Mouse (Mus musculus) kidney, postnatal 14 days (tissue): Measurements from ENCODE around the gene Aatk.

Experiments used
- DNase-seq: peaks from one replicate; pipeline ENCODE4 v3.0.0; 2022; ENCODE audit warnings: mixed read lengths

The Aatk gene

GRCm38 (mm10) chr11:120046553-120047191 is at the start of gene Aatk:
Gene Aatk, minus strand, starts transcription at chr11:120047167.
- no peak for DNase-seq

DNA sequence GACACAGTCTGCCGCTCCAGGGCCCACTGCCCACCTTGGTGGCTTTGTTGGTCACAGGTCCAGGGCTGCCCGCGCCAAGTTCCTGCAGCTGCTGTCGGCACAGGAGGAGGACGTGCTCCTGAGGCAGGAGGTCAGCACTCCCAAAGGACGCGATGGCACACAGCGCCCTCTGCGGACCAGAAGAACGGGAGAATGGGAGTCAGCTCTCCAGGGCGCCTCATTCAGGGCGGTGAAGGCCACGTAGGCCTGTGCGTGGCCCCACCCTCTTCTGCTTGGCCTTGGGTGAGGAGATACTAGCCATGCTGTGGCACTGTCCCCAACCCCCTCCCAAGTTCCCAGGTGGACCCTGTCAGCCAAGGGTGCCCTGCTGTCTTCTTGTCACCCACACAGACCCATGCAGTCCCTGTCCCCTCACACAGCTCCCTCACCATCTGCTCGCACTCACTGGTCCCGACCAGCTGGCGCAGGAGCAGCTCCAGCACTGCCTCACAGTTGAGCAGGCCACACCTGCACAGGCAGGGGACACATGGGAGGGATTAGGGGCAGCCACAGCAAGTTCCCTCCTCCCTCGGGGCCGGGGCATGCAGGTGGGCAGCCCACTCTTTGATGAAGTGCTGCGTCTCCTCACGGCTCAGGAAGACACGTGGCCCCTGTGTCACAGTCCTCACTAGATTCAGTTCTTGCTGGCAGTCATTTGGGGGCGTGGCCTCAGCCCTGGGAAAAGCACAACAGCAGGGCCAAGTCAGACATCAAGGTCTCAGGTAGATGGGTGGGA is 46.0 kb upstream of the Aatk start:
- DNase-seq = no peak

DNA sequence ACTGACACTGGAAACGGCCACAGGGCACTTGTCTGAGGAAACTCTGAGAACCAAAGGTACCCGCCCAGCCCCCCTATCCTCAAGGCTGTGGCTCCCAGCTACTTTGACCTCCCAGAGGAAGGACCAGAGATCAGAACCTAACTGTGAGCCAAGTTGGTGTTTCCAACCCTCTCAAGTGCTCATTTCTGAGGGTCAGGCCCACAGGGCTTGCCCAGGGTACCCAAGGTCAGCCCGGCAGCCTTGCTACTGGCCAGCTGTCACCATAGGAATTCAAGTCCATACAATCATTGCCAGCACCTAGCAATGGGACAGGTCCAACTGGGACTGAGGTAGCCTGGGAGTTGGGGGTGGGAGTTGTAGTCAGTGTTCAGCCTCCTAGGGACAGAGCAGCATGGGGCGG is 43.7 kb upstream of the Aatk start:
- no peak for DNase-seq

- DNase-seq = peak; percentile 99
Measured at GRCm38 (mm10) chr11:120086702-120087152, 39.8 kb upstream of the Aatk start, which contains the start of gene Cep131. Gene Cep131, minus strand, starts transcription at chr11:120086827.

- no peak for DNase-seq
Measured at GRCm38 (mm10) chr11:120085891-120086627, 39.1 kb upstream of the Aatk start.

- DNase-seq = peak; percentile 47
Measured at GRCm38 (mm10) chr11:120080282-120080681, 33.3 kb upstream of the Aatk start.

DNA sequence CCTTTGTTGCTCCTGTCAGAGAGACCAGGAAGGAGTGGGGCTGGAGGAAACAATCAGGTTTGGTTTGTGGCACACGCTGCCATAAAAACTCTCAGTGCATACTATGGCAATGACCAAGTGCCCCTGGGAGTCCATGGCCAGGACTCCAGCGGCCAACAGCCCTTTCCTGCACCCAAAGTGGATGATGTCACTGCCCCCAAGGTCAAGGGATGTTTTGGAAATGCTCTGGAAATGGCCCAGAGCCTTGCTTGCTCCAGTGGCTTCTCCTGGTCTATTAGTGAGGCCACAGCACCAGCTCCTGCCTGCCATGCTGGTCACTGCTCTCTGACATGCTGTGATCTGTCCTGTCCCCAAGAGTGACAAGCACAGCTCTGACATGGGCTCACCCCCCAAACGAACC is 29.2 kb upstream of the Aatk start:
- DNase-seq = no peak

- DNase-seq = no peak
Measured at GRCm38 (mm10) chr11:120072986-120073647, 26.1 kb upstream of the Aatk start.

GRCm38 (mm10) chr11:120071731-120072320 is 24.9 kb upstream of the Aatk start:
- DNase-seq = no peak

DNA sequence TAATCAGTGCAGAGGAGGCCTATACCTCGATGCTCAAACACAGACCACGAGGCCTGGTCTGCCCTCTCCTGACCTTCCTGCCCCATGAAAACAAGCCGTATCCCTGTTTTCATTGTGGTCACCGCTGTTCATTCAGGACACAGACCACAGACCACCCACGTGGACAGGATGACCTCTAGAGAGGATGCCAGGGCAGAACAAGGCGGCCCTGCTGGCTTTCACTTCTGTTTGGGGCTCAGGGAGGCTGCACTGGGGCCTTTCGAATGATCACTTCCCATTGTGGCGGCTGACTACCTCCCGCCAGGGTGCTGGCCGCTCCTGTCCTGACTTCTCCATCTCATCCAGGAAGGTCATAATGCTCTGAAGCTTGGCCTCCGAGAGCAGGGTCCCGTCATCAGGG is 24.1 kb upstream of the Aatk start:
- DNase-seq = no peak

DNA sequence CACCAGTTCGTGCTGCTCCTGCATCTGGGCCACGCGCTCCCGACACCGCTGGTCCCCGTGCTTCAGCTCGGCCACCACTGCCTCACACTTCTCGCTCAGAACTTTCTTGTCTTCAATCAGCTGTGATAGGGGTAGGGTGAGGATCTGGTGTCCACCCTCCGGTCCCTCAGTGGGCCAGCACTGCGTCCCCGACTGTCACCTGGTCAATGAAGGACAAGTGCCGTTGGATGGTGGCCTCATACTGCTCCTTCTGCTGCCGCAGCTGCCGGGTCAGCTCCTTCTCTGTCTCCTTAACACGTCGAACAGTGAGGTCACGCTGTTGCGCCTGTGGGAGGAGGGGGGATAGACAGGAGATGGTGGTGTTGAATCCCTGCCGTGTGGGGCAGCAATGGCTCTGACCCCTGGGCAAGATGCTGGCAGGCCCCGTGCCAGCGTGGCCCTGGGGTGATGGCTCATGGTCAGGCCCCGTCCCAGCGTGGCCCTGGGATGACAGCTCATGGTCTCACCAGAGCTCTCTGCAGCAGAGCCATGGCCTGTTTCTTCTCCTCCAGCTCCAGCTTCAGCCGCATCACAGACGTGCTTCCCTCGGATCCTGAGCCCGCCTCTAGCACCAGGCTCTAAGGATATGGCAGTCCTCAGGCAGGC is 23.4 kb upstream of the Aatk start:
- no peak for DNase-seq

DNA sequence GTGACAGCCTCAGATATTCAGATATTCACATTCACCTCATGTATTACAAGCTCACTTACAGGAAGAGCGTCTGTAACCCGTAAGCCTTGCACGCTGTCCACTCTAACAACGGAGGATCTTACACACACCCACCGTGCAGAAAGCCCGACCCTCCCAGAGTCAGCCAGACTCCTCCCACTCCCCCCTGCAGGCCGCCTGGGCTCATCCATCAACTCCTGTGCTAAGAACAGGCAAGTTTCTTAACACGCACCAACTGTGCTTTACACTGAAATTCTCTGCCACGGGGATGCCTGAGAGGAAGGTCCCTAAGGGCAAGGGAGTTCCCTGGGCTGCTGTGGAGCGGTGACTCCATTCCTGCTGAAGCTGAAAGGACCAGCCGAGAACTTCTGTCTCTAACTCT is 22.3 kb upstream of the Aatk start:
- DNase-seq = no peak

GRCm38 (mm10) chr11:120067834-120068233 is 20.9 kb upstream of the Aatk start:
- no peak for DNase-seq

- peak; percentile 77 for DNase-seq
Measured at GRCm38 (mm10) chr11:120065291-120065690, 18.3 kb upstream of the Aatk start.

DNA sequence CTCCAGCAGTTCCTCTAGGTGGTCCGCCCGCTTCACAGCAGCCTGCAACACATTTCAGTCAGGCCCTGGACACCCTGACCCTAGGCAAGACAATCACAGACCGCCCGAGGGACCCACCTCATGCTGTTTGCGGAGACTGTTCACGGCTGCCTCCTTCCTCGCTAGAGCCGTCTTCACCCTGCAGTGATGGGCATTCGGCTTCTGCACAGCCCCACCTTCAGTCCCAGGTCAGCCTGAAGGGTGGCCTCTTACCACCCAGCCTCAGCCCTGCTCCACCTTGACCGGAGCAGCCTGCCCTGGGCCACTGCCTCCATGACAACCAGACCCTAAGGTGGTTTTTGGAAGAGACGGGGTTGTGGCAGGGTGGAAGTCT is 17.7 kb upstream of the Aatk start:
- DNase-seq = no peak

DNA sequence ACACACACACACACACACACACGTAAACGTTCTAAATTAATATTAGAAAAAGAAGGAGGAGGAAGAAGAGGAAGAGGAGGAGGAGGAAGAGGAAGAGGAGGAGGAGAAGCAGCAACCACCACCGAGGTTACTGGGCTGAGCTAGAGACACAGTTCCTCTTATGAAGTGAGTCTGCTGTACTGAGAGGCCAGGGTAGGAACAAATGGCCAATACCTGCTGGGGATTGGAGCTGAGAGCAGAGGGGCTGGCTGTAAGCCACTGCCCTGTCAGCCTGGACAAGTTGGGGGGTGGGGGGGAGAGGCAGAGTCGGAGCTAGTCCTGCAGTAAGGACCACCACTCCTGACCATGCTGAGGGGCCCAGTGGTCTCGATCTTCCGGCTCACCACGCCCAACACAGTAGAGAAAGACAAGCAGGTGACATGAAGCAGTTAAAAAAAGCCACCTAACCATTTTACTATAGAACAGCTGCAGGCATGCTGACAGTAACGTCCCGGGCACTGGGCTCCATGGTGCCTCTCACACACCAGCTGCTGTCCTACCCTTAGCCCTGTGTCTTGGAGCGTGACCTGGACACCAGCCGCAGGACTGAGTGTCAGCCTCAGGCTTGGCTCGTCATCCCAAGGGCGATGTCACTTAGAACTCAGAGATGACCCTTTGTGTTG is 17.2 kb upstream of the Aatk start:
- DNase-seq = no peak

DNA sequence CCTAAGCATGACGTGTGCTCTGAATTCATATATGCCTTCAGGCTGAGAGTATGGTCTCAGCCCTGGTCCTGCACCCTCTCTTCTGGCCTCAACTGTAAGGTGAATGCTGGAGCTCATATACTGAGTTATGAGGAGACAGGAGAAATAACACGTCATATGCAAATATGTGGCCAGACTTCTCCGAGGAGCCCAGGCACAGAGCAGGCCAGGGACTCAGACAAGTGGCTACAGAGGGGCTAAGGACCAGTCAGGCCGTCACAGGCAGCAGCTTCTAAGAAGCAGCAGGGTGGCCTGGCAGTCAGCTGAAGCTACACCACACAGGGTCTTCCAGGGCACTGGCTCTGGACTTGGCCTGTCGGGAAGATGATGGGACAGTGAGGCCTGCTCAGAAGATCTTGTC is 16.4 kb upstream of the Aatk start:
- no peak for DNase-seq

- no peak for DNase-seq
Measured at GRCm38 (mm10) chr11:120060634-120061033, 13.7 kb upstream of the Aatk start.

GRCm38 (mm10) chr11:120055953-120056732 is 9.2 kb upstream of the Aatk start:
- DNase-seq = no peak

DNA sequence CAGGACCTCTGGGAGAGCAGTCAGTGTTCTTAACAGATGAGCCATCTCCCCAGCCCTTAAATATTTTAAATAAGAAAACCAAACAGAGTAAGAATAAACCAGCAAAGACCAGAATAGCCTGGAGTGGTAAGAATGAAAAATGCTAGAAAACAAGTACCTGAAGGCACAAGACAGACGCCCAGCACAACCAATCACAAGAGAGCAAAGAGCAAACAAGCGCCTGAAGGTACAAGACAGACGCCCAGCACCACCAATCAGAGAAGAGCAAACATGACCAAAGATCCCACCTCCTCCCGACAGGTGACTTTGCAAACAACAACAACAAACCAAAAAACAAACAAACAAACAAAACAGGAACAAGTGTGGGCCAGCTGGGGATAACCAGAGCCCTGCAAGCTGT is 6.9 kb upstream of the Aatk start:
- DNase-seq = no peak

DNA sequence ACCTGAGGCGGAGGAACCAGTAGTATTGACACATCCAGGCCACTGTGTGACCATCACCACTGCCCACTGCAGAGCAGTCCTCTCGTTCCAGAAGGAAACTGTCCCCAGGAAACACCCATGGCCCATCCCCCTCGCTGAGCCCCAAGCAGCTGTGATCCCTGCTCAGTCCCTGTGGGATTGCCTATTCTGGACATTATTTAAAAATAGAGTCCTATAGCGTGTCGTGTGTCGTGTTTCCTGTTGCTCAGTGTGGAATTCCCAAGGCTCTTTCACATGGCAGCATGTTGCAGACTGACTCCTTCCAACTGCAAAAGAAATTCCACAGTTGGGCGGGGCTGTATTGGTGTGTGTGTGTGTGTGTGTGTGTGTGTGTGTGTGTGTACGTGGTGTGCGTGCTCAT is 5.3 kb upstream of the Aatk start:
- peak; percentile 39 for DNase-seq
